Comparison of ENCODE assay signal across 32 mouse cellular contexts in genomic region chr6:54600681-54601347, GRCm38 (mm10). TPM values are rescaled to one million over a fixed set of nuclear protein-coding genes. Genes with fewer than 3 reads are reported as not detected.
DNase-seq lines count a peak whose midpoint lies in the region; ATAC-seq and TF ChIP-seq lines count a peak whose summit lies in the region.
"Had no signal": no experiment of that assay in that cellular context is flagged by ENCODE, and none has a peak within 500 bp of the region (broad histone marks: within the 10 kb centered on the region; RNA-seq: fewer than 3 reads in every experiment).

No protein-coding gene starts in this region.

- no peak for TF ChIP-seq POLR2A in liver, adult 2 months (IDR thresholded peaks at IDR 0.05; ENCODE audit: extremely low read depth, insufficient read depth, low read length)

- TF ChIP-seq EP300 in liver, postnatal 0 days (IDR thresholded peaks at IDR 0.05; ENCODE audit: low read depth), result no peak

- peaks cover 27% of the 10 kb centered on the region; the same call in 1 of the 2 replicates for H3K79me2 ChIP-seq in liver, adult 2 months (ENCODE audit: control insufficient read depth, insufficient read depth, low read length)

- H3K9ac ChIP-seq in liver, adult 2 months (ENCODE audit: low read depth, low read length), result 0 out of 2 replicates have a peak overlapping the region, but pooled peaks have one; percentile 30
- no peak overlapping the region for H3K9ac ChIP-seq in intestine, postnatal 0 days (ENCODE audit: low read depth, low read length)
- no peak overlapping the region for H3K9ac ChIP-seq in liver, postnatal 0 days (replicated peaks)
- H3K9ac ChIP-seq: embryonic facial prominence, embryonic 15.5 days; forebrain, embryonic 12.5 days; forebrain, postnatal 0 days; heart, embryonic 13.5 days; limb, embryonic 13.5 days; midbrain, embryonic 13.5 days; neural tube, embryonic 15.5 days had no signal

- TF ChIP-seq CTCF in liver, adult 2 months (IDR thresholded peaks at IDR 0.05; ENCODE audit: low read depth, low read length), result no peak
- TF ChIP-seq CTCF in intestine, postnatal 0 days (IDR thresholded peaks at IDR 0.05; ENCODE audit: low read depth), result no peak
- TF ChIP-seq CTCF in liver, postnatal 0 days (IDR thresholded peaks at IDR 0.05; ENCODE audit: low read depth), result no peak

- H3K4me2 ChIP-seq in intestine, postnatal 0 days (replicated peaks; ENCODE audit: low read depth), result 0 out of 2 replicates have a peak overlapping the region, but pooled peaks have one; percentile 6
- no peak overlapping the region for H3K4me2 ChIP-seq in liver, postnatal 0 days (ENCODE audit: low read depth, low read length)
- H3K4me2 ChIP-seq: embryonic facial prominence, embryonic 15.5 days; forebrain, embryonic 12.5 days; heart, embryonic 13.5 days; limb, embryonic 13.5 days; midbrain, embryonic 13.5 days; neural tube, embryonic 15.5 days had no signal

- H3K4me3 ChIP-seq in liver, adult 2 months (ENCODE audit: insufficient read depth, low read depth, low read length), result no peak overlapping the region
- no peak overlapping the region for H3K4me3 ChIP-seq in intestine, postnatal 0 days (ENCODE audit: low read depth, low read length)
- no peak overlapping the region for H3K4me3 ChIP-seq in liver, postnatal 0 days (ENCODE audit: low read depth, low read length)
- H3K4me3 ChIP-seq: embryonic facial prominence, embryonic 10.5 days; embryonic facial prominence, embryonic 15.5 days; forebrain, embryonic 12.5 days; heart, embryonic 13.5 days; left cerebral cortex, adult 2 months; limb, embryonic 13.5 days; midbrain, embryonic 13.5 days; neural tube, embryonic 15.5 days had no signal

- DNase-seq in liver, adult 2 months (ENCODE audit: extremely low read depth, low read depth, low spot score), result peak; percentile 96
- DNase-seq in liver, result no peak
- no peak for DNase-seq in liver, postnatal 0 days
- DNase-seq in cerebellum, adult 9-11 months, result no peak
- no peak for DNase-seq in layer of hippocampus, adult 9-10 months (ENCODE audit: low spot score)
- DNase-seq: adrenal gland, postnatal 25 days; B cell, adult 2 months; cerebellum, adult 18-20 months; cerebellum, postnatal 14 days; forebrain, postnatal 0 days; heart, postnatal 10 days; kidney, adult 11 months; kidney, postnatal 14 days; lung, adult 2 months; lung, postnatal 10 days; retina, postnatal 1 day; right cerebral cortex, postnatal 25 days; spleen, adult 18-20 months; thymus, adult 2 months; thymus, postnatal 36 days had no signal

- no peaks in the 10 kb centered on the region for H3K9me3 ChIP-seq in intestine, postnatal 0 days (ENCODE audit: control insufficient read depth)
- H3K9me3 ChIP-seq in liver, postnatal 0 days (ENCODE audit: low read length), result no peaks in the 10 kb centered on the region
- H3K9me3 ChIP-seq: embryonic facial prominence, embryonic 15.5 days; forebrain, embryonic 12.5 days; heart, embryonic 13.5 days; midbrain, embryonic 13.5 days; neural tube, embryonic 15.5 days had no signal

- no peaks in the 10 kb centered on the region for H3K27me3 ChIP-seq in liver, adult 2 months (ENCODE audit: control insufficient read depth, insufficient read depth, low read length)
- H3K27me3 ChIP-seq in intestine, postnatal 0 days (replicated peaks; ENCODE audit: control insufficient read depth, insufficient read depth, low read length), result no peaks in the 10 kb centered on the region
- H3K27me3 ChIP-seq in liver, postnatal 0 days (ENCODE audit: insufficient read depth, low read length), result no peaks in the 10 kb centered on the region
- H3K27me3 ChIP-seq: embryonic facial prominence, embryonic 15.5 days; forebrain, embryonic 12.5 days; heart, embryonic 13.5 days; limb, embryonic 13.5 days; midbrain, embryonic 13.5 days; neural tube, embryonic 15.5 days had no signal

- H3K27ac ChIP-seq in liver, adult 2 months (replicated peaks; ENCODE audit: insufficient read depth, low read depth, low read length), result peak overlapping the region; percentile 100
- H3K27ac ChIP-seq in intestine, postnatal 0 days (ENCODE audit: low read depth, low read length), result peak overlapping the region; percentile 68
- H3K27ac ChIP-seq in liver, postnatal 0 days (ENCODE audit: low read depth), result peak overlapping the region; percentile 85
- H3K27ac ChIP-seq: embryonic facial prominence, embryonic 10.5 days; embryonic facial prominence, embryonic 15.5 days; forebrain, embryonic 12.5 days; heart, embryonic 13.5 days; left cerebral cortex, adult 2 months; limb, embryonic 13.5 days; macrophage; midbrain, embryonic 13.5 days; neural tube, embryonic 15.5 days had no signal

- peaks cover 33% of the 10 kb centered on the region for H3K4me1 ChIP-seq in liver, adult 2 months (ENCODE audit: control insufficient read depth, insufficient read depth, low read length)
- H3K4me1 ChIP-seq in intestine, postnatal 0 days (replicated peaks; ENCODE audit: control insufficient read depth, insufficient read depth, low read length), result peaks cover 8% of the 10 kb centered on the region; the same call in 1 of the 2 replicates
- peaks cover 10% of the 10 kb centered on the region for H3K4me1 ChIP-seq in liver, postnatal 0 days (ENCODE audit: insufficient read depth)

- WGBS in liver, adult 2 months, result 25% methylated on average over 5 of the region's 5 CpGs
- 37% methylated on average over 5 of the region's 5 CpGs for whole genome bisulfite sequencing in intestine, postnatal 0 days
- WGBS in liver, postnatal 0 days (ENCODE audit: insufficient replicate concordance), result 56% methylated on average over 5 of the region's 5 CpGs

- ATAC-seq in intestine, postnatal 0 days, result peak; percentile 87
- ATAC-seq in liver, postnatal 0 days, result peak; percentile 89
- ATAC-seq: forebrain, postnatal 0 days; hindbrain, embryonic 16.5 days; midbrain, embryonic 13.5 days had no signal

- no peaks in the 10 kb centered on the region for H3K36me3 ChIP-seq in liver, adult 2 months (ENCODE audit: control insufficient read depth, insufficient read depth, low read length)
- no peaks in the 10 kb centered on the region for H3K36me3 ChIP-seq in intestine, postnatal 0 days (ENCODE audit: control insufficient read depth, insufficient read depth)
- H3K36me3 ChIP-seq in liver, postnatal 0 days (replicated peaks; ENCODE audit: insufficient read depth, low read length), result no peaks in the 10 kb centered on the region
- H3K36me3 ChIP-seq: forebrain, embryonic 12.5 days; heart, embryonic 13.5 days; limb, embryonic 13.5 days; midbrain, embryonic 13.5 days; neural tube, embryonic 15.5 days had no signal

RNA-seq across cellular contexts. Expression of gene Fkbp14, which starts 3.7 kb away (rescaled TPM):
- 4.6 and 5.0 TPM in 2 replicates for total RNA-seq in liver, adult 2 months (2014; rRNA removed)
- polyA plus RNA-seq in liver, adult 2 months (2012; rRNA removed), result 2.0 and 2.4 TPM in 2 replicates
- polyA plus RNA-seq in intestine, postnatal 0 days (2015; fragmentation: Nextera tagmentation; extraction: Ambion mirVana), result 8.4 and 8.7 TPM in 2 replicates
- 1.7 and 2.3 TPM in 2 replicates for polyA plus RNA-seq in liver, postnatal 0 days (2015; fragmentation: Nextera tagmentation; extraction: Ambion mirVana)

RNA-seq across cellular contexts. Expression of gene Plekha8, which starts 5.9 kb away (rescaled TPM):
- total RNA-seq in liver, adult 2 months (2014; rRNA removed), result 13.0 and 13.4 TPM in 2 replicates
- polyA plus RNA-seq in liver, adult 2 months (2012; rRNA removed), result 3.6 and 5.2 TPM in 2 replicates
- polyA plus RNA-seq in intestine, postnatal 0 days (2015; fragmentation: Nextera tagmentation; extraction: Ambion mirVana), result 8.1 and 9.0 TPM in 2 replicates
- polyA plus RNA-seq in liver, postnatal 0 days (2015; fragmentation: Nextera tagmentation; extraction: Ambion mirVana), result 4.3 and 4.8 TPM in 2 replicates

RNA-seq across cellular contexts. Expression of gene Scrn1, which starts 34.5 kb away (rescaled TPM):
- under 0.01 and 0.20 TPM in 2 replicates for total RNA-seq in liver, adult 2 months (2014; rRNA removed)
- polyA plus RNA-seq in liver, adult 2 months (2012; rRNA removed), result not detected in 2 replicates
- polyA plus RNA-seq in intestine, postnatal 0 days (2015; fragmentation: Nextera tagmentation; extraction: Ambion mirVana), result 2.5 and 4.4 TPM in 2 replicates
- 0.32 and 0.35 TPM in 2 replicates for polyA plus RNA-seq in liver, postnatal 0 days (2015; fragmentation: Nextera tagmentation; extraction: Ambion mirVana)
- total RNA-seq: megakaryocyte-erythroid progenitor cell, adult 5-6 weeks had no signal
- polyA plus RNA-seq: macrophage had no signal
